Mouse (Mus musculus): Measurements from ENCODE around the gene Gsto2.

DNA sequence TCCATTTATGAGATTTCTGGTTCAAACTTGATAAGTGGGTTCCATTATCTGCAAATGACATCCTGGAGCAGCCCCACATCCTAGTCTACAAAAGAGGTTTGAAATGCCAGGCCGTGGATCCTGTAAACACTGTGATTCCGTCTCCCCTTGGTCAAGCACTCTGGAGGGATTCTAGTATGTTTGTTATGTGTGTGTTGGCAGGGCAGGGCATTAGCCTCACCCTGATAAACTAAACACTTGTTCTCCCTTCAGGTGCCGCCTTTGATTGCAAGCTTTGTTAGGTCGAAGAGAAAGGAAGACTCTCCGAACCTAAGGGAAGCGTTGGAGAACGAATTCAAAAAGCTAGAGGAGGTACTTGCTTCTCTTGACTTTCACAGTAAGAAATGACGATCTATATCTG is 6.2 kb upstream of the Gsto2 start:
- TF ChIP-seq CTCF (IDR thresholded peaks at IDR 0.05; ENCODE audit: low read depth) (no peak), EP300 (IDR thresholded peaks at IDR 0.05; ENCODE audit: low read depth) (no peak)

All from liver, postnatal 0 days (tissue).